Comparison of ENCODE assay signal across 8 mouse cellular contexts in the genomic region with DNA sequence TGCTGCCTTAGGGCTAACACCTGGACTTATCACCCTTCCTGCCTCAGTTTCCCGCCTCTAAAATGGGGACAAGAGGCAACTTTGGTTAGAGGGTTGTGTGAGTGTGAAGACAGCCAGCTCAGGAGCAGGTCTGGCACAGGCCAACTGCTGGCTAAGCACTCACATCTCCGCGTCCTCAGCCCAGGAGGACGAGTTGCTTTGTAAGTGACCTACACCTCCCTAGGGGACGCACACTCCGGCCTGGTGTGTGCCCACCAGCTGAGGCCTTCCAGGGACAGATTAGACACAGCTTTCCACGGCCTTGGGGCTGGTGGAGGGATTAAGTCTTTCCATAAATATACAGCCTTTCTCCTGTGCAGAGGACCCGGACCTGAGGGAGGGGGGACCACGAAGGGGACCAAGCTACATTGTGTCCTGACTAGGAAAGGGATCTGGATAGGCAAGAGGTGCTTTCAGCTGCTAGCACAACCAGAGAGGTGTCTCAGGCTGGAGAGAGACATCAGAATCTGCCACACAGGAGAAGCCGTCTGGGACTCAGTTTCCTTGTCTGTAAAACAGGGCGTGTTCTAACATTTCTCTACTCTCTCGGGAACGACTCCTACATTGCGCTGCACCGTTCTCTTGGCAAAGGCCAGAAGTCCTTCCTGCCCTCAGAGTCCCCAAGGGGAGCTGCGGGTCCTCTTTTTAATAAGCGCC. TPM values are rescaled to one million over a fixed set of nuclear protein-coding genes. Genes with fewer than 3 reads are reported as not detected.
DNase-seq lines count a peak whose midpoint lies in the region; ATAC-seq lines count a peak whose summit lies in the region.

No protein-coding gene starts in this region.

- intact Hi-C loops in left cerebral cortex, postnatal 25 days (cut with DNase I): no loop called here

- peaks cover 11% of the 10 kb centered on the region for H3K4me1 ChIP-seq in kidney, embryonic 16.5 days (ENCODE audit: insufficient read depth, low read length)
- peaks cover 13% of the 10 kb centered on the region for H3K4me1 ChIP-seq in embryonic facial prominence, embryonic 14.5 days (ENCODE audit: control insufficient read depth, insufficient read depth, low read length)
- H3K4me1 ChIP-seq in intestine, embryonic 16.5 days (ENCODE audit: control insufficient read depth, insufficient read depth, low read length): peaks cover 8% of the 10 kb centered on the region
- peaks cover 19% of the 10 kb centered on the region for H3K4me1 ChIP-seq in neural tube, embryonic 13.5 days (replicated peaks)

- peak overlapping the region; percentile 99 for H3K4me2 ChIP-seq in kidney, embryonic 16.5 days (replicated peaks; ENCODE audit: low read depth, low read length)
- peak overlapping the region; percentile 100 for H3K4me2 ChIP-seq in embryonic facial prominence, embryonic 14.5 days (ENCODE audit: low read depth, low read length)
- H3K4me2 ChIP-seq in intestine, embryonic 16.5 days (ENCODE audit: low read depth, low read length): peak overlapping the region; percentile 100
- H3K4me2 ChIP-seq in neural tube, embryonic 13.5 days: peak overlapping the region; percentile 94

- no peak for DNase-seq in kidney, postnatal 10 days
- DNase-seq in embryonic facial prominence, embryonic 14.5 days (ENCODE audit: low spot score): no peak
- no peak for DNase-seq in layer of hippocampus, adult 11-12 months (ENCODE audit: low spot score)
- DNase-seq in left cerebral cortex, postnatal 25 days (ENCODE audit: low spot score in 2 of 2): no peak
- no peak for DNase-seq in thymus, postnatal 36 days

- peak overlapping the region; percentile 62 for H3K4me3 ChIP-seq in kidney, embryonic 16.5 days (ENCODE audit: low read length)
- H3K4me3 ChIP-seq in embryonic facial prominence, embryonic 14.5 days (ENCODE audit: low read depth, low read length): peak overlapping the region; percentile 68
- peak overlapping the region; percentile 71; the same call in 1 of the 2 replicates for H3K4me3 ChIP-seq in intestine, embryonic 16.5 days (ENCODE audit: low read length)
- peak overlapping the region; percentile 59 for H3K4me3 ChIP-seq in neural tube, embryonic 13.5 days

- ATAC-seq in kidney, embryonic 16.5 days (ENCODE audit: low FRiP score, low TSS enrichment): no peak
- ATAC-seq in embryonic facial prominence, embryonic 14.5 days (ENCODE audit: low read depth): no peak
- no peak for ATAC-seq in intestine, embryonic 16.5 days
- peak; percentile 7; the same call in 1 of the 2 replicates for ATAC-seq in neural tube, embryonic 13.5 days (ENCODE audit: low read depth)

- H3K27me3 ChIP-seq in kidney, embryonic 16.5 days (ENCODE audit: insufficient read depth, low read length): peaks cover 9% of the 10 kb centered on the region
- peaks cover 13% of the 10 kb centered on the region; the same call in 1 of the 2 replicates for H3K27me3 ChIP-seq in embryonic facial prominence, embryonic 14.5 days (replicated peaks; ENCODE audit: control insufficient read depth, insufficient read depth, low read length)
- H3K27me3 ChIP-seq in intestine, embryonic 16.5 days (replicated peaks; ENCODE audit: control insufficient read depth, insufficient read depth, low read length): peaks cover 5% of the 10 kb centered on the region; the same call in 1 of the 2 replicates
- peaks cover 42% of the 10 kb centered on the region for H3K27me3 ChIP-seq in neural tube, embryonic 13.5 days

- peak overlapping the region; percentile 75; the same call in 1 of the 2 replicates for H3K9ac ChIP-seq in kidney, embryonic 16.5 days (replicated peaks; ENCODE audit: low read length)
- peak overlapping the region; percentile 72; the same call in 1 of the 2 replicates for H3K9ac ChIP-seq in embryonic facial prominence, embryonic 14.5 days (ENCODE audit: low read depth, low read length)
- H3K9ac ChIP-seq in intestine, embryonic 16.5 days (ENCODE audit: low read depth, low read length): no peak overlapping the region
- H3K9ac ChIP-seq in neural tube, embryonic 13.5 days: peak overlapping the region; percentile 77; the same call in 1 of the 2 replicates

- no peaks in the 10 kb centered on the region for H3K9me3 ChIP-seq in kidney, embryonic 16.5 days (ENCODE audit: low read length)
- no peaks in the 10 kb centered on the region for H3K9me3 ChIP-seq in embryonic facial prominence, embryonic 14.5 days (ENCODE audit: control insufficient read depth, low read length)
- H3K9me3 ChIP-seq in intestine, embryonic 16.5 days (ENCODE audit: control insufficient read depth, low read length): 0 out of 2 replicates have a peak, but pooled peaks cover 4% of the 10 kb centered on the region
- no peaks in the 10 kb centered on the region for H3K9me3 ChIP-seq in neural tube, embryonic 13.5 days

- WGBS in kidney, embryonic 16.5 days: 49% methylated on average over 17 of the region's 17 CpGs
- WGBS in embryonic facial prominence, embryonic 14.5 days: 26% methylated on average over 17 of the region's 17 CpGs
- WGBS in intestine, embryonic 16.5 days: 45% methylated on average over 17 of the region's 17 CpGs
- WGBS in neural tube, embryonic 13.5 days: 25% methylated on average over 17 of the region's 17 CpGs

- no peak overlapping the region for H3K27ac ChIP-seq in kidney, embryonic 16.5 days (ENCODE audit: low read length)
- H3K27ac ChIP-seq in embryonic facial prominence, embryonic 14.5 days (replicated peaks; ENCODE audit: low read depth, low read length): no peak overlapping the region
- H3K27ac ChIP-seq in intestine, embryonic 16.5 days (ENCODE audit: low read length): no peak overlapping the region
- no peak overlapping the region; the same call in 1 of the 2 replicates for H3K27ac ChIP-seq in neural tube, embryonic 13.5 days (replicated peaks)

- no peaks in the 10 kb centered on the region for H3K36me3 ChIP-seq in kidney, embryonic 16.5 days (ENCODE audit: insufficient read depth, low read length)
- H3K36me3 ChIP-seq in embryonic facial prominence, embryonic 14.5 days (ENCODE audit: control insufficient read depth, insufficient read depth, low read length): no peaks in the 10 kb centered on the region
- no peaks in the 10 kb centered on the region for H3K36me3 ChIP-seq in intestine, embryonic 16.5 days (ENCODE audit: control insufficient read depth, insufficient read depth, low read length)
- H3K36me3 ChIP-seq in neural tube, embryonic 13.5 days: no peaks in the 10 kb centered on the region

RNA-seq across cellular contexts. Expression of gene 1190005I06Rik, which starts 14.3 kb away (rescaled TPM):
- polyA plus RNA-seq in kidney, embryonic 16.5 days (2015; fragmentation: Nextera tagmentation; extraction: Ambion mirVana): 2.3 and 2.4 TPM in 2 replicates
- 6.9 and 7.4 TPM in 2 replicates for polyA plus RNA-seq in embryonic facial prominence, embryonic 14.5 days (2014; fragmentation: Nextera tagmentation; extraction: Ambion mirVana)
- polyA plus RNA-seq in intestine, embryonic 16.5 days (2015; fragmentation: Nextera tagmentation; extraction: Ambion mirVana): 1.8 and 1.9 TPM in 2 replicates
- polyA plus RNA-seq in neural tube, embryonic 13.5 days (2015; fragmentation: Nextera tagmentation; extraction: Ambion mirVana): 6.9 and 7.8 TPM in 2 replicates
- total RNA-seq in left cerebral cortex, postnatal 25 days (2021): 1 to 10 TPM; 8.6 TPM

RNA-seq across cellular contexts. Expression of gene Gm27021, which starts 34.8 kb away (rescaled TPM):
- polyA plus RNA-seq in kidney, embryonic 16.5 days (2015; fragmentation: Nextera tagmentation; extraction: Ambion mirVana): 3.4 and 4.2 TPM in 2 replicates
- polyA plus RNA-seq in embryonic facial prominence, embryonic 14.5 days (2014; fragmentation: Nextera tagmentation; extraction: Ambion mirVana): 2.7 and 3.3 TPM in 2 replicates
- polyA plus RNA-seq in intestine, embryonic 16.5 days (2015; fragmentation: Nextera tagmentation; extraction: Ambion mirVana): 1.5 TPM in 2 replicates
- polyA plus RNA-seq in neural tube, embryonic 13.5 days (2015; fragmentation: Nextera tagmentation; extraction: Ambion mirVana): 5.5 and 7.3 TPM in 2 replicates
- under 1 TPM in 1 of 2 experiments, not detected in 1; 0.62 TPM for total RNA-seq in left cerebral cortex, postnatal 25 days (2021)

RNA-seq across cellular contexts. Expression of gene Cox4i1, which starts 34.9 kb away (rescaled TPM):
- 1,211 and 1,278 TPM in 2 replicates for polyA plus RNA-seq in kidney, embryonic 16.5 days (2015; fragmentation: Nextera tagmentation; extraction: Ambion mirVana)
- polyA plus RNA-seq in embryonic facial prominence, embryonic 14.5 days (2014; fragmentation: Nextera tagmentation; extraction: Ambion mirVana): 977 and 1,053 TPM in 2 replicates
- 1,710 and 1,737 TPM in 2 replicates for polyA plus RNA-seq in intestine, embryonic 16.5 days (2015; fragmentation: Nextera tagmentation; extraction: Ambion mirVana)
- 1,233 and 1,242 TPM in 2 replicates for polyA plus RNA-seq in neural tube, embryonic 13.5 days (2015; fragmentation: Nextera tagmentation; extraction: Ambion mirVana)
- 1,000 to 10,000 TPM; 1,169 to 1,197 TPM for total RNA-seq in left cerebral cortex, postnatal 25 days (2021)

RNA-seq across cellular contexts. Expression of gene Emc8, which starts 35.3 kb away (rescaled TPM):
- 253 and 262 TPM in 2 replicates for polyA plus RNA-seq in kidney, embryonic 16.5 days (2015; fragmentation: Nextera tagmentation; extraction: Ambion mirVana)
- polyA plus RNA-seq in embryonic facial prominence, embryonic 14.5 days (2014; fragmentation: Nextera tagmentation; extraction: Ambion mirVana): 221 and 243 TPM in 2 replicates
- polyA plus RNA-seq in intestine, embryonic 16.5 days (2015; fragmentation: Nextera tagmentation; extraction: Ambion mirVana): 214 and 235 TPM in 2 replicates
- 147 and 149 TPM in 2 replicates for polyA plus RNA-seq in neural tube, embryonic 13.5 days (2015; fragmentation: Nextera tagmentation; extraction: Ambion mirVana)
- total RNA-seq in left cerebral cortex, postnatal 25 days (2021): 10 to 100 TPM; 65.2 to 67.0 TPM

RNA-seq across cellular contexts. Expression of gene Gins2, which starts 44.0 kb away (rescaled TPM):
- 114 and 117 TPM in 2 replicates for polyA plus RNA-seq in kidney, embryonic 16.5 days (2015; fragmentation: Nextera tagmentation; extraction: Ambion mirVana)
- polyA plus RNA-seq in embryonic facial prominence, embryonic 14.5 days (2014; fragmentation: Nextera tagmentation; extraction: Ambion mirVana): 82.7 and 94.0 TPM in 2 replicates
- 75.1 and 87.5 TPM in 2 replicates for polyA plus RNA-seq in intestine, embryonic 16.5 days (2015; fragmentation: Nextera tagmentation; extraction: Ambion mirVana)
- 20.1 and 21.5 TPM in 2 replicates for polyA plus RNA-seq in neural tube, embryonic 13.5 days (2015; fragmentation: Nextera tagmentation; extraction: Ambion mirVana)
- 1 to 10 TPM; 1.6 to 1.8 TPM for total RNA-seq in left cerebral cortex, postnatal 25 days (2021)
